Mouse (Mus musculus): Measurements from ENCODE around the gene 4930486L24Rik. TPM values are rescaled to one million over a fixed set of nuclear protein-coding genes. Genes with fewer than 3 reads are reported as not detected.
"Not testable (repeated sequence)": the region's sequence is repeated elsewhere in the genome, so short reads cannot be mapped to it uniquely, and the experiment has no call there.

4930486L24Rik gene
- not detected in 2 replicates for polyA plus RNA-seq (2012; rRNA removed)

GRCm38 (mm10) chr13:60864281-60864680 lies at the start of gene 4930486L24Rik:
Gene 4930486L24Rik, minus strand, starts transcription at chr13:60864475.
- no peak for DNase-seq (ENCODE audit: low read depth, low spot score)
- 69% methylated on average over 1 of the region's 1 CpGs for WGBS

- not testable (repeated sequence) for DNase-seq (ENCODE audit: low read depth, low spot score)
- 81% methylated on average over 2 of the region's 2 CpGs for WGBS
Measured at GRCm38 (mm10) chr13:60904780-60905179, 40.5 kb upstream of the 4930486L24Rik start, which contains the start of gene Tpbpb. Gene Tpbpb, minus strand, starts transcription at chr13:60904880.

- no peak for DNase-seq (ENCODE audit: low read depth, low spot score)
- 63% methylated on average over 3 of the region's 3 CpGs for WGBS
Measured at GRCm38 (mm10) chr13:60897328-60897727, 33.1 kb upstream of the 4930486L24Rik start, which contains the start of gene Ctla2b. Gene Ctla2b, minus strand, starts transcription at chr13:60897447.

- WGBS: 82% methylated on average over 8 of the region's 8 CpGs
- not testable (repeated sequence) for DNase-seq (ENCODE audit: low read depth, low spot score)
Measured at GRCm38 (mm10) chr13:60896794-60897193, 32.5 kb upstream of the 4930486L24Rik start, which contains the start of gene Gm49392. Gene Gm49392, minus strand, starts transcription at chr13:60896894.

GRCm38 (mm10) chr13:60895406-60896160 lies 31.3 kb upstream of the 4930486L24Rik start:
- DNase-seq (ENCODE audit: low read depth, low spot score): no peak

- DNase-seq (ENCODE audit: low read depth, low spot score): no peak
- WGBS: 79% methylated on average over 1 of the region's 1 CpGs
Measured at GRCm38 (mm10) chr13:60892301-60892700, 28.0 kb upstream of the 4930486L24Rik start.

GRCm38 (mm10) chr13:60848241-60849120 lies 15.8 kb downstream of the 4930486L24Rik start:
- DNase-seq (ENCODE audit: low read depth, low spot score): no peak
- WGBS: 72% methylated on average over 4 of the region's 4 CpGs

- DNase-seq (ENCODE audit: low read depth, low spot score): no peak
- 81% methylated on average over 8 of the region's 8 CpGs for WGBS
Measured at GRCm38 (mm10) chr13:60843153-60843552, 21.1 kb downstream of the 4930486L24Rik start.

GRCm38 (mm10) chr13:60842703-60843102 lies 21.6 kb downstream of the 4930486L24Rik start:
- 78% methylated on average over 6 of the region's 6 CpGs for WGBS

GRCm38 (mm10) chr13:60839353-60839902 lies 24.8 kb downstream of the 4930486L24Rik start:
- 51% methylated on average over 2 of the region's 2 CpGs for WGBS
- no peak for DNase-seq (ENCODE audit: low read depth, low spot score)

More at GRCm38 (mm10) chr13:60842703-60843102, 21.6 kb downstream of the 4930486L24Rik start:
- no peak for DNase-seq (ENCODE audit: low read depth, low spot score)

GRCm38 (mm10) chr13:60826052-60826451 lies 38.2 kb downstream of the 4930486L24Rik start:
- no peak for DNase-seq (ENCODE audit: low read depth, low spot score)
- 57% methylated on average over 3 of the region's 3 CpGs for WGBS

GRCm38 (mm10) chr13:60820486-60821175 lies 43.6 kb downstream of the 4930486L24Rik start:
- WGBS: 40% methylated on average over 3 of the region's 3 CpGs
- no peak for DNase-seq (ENCODE audit: low read depth, low spot score)

GRCm38 (mm10) chr13:60819469-60819868 lies 44.8 kb downstream of the 4930486L24Rik start:
- 14% methylated on average over 7 of the region's 7 CpGs for WGBS
- no peak for DNase-seq (ENCODE audit: low read depth, low spot score)

- no peak for DNase-seq (ENCODE audit: low read depth, low spot score)
- 24% methylated on average over 1 of the region's 1 CpGs for WGBS
Measured at GRCm38 (mm10) chr13:60813722-60814121, 50.6 kb downstream of the 4930486L24Rik start.

- DNase-seq (ENCODE audit: low read depth, low spot score): no peak
- WGBS: 48% methylated on average over 6 of the region's 6 CpGs
Measured at GRCm38 (mm10) chr13:60812768-60813167, 51.5 kb downstream of the 4930486L24Rik start.

GRCm38 (mm10) chr13:60809690-60810089 lies 54.6 kb downstream of the 4930486L24Rik start:
- WGBS: 46% methylated on average over 2 of the region's 2 CpGs
- DNase-seq (ENCODE audit: low read depth, low spot score): no peak

- WGBS: 58% methylated on average over 1 of the region's 1 CpGs
- DNase-seq (ENCODE audit: low read depth, low spot score): no peak
Measured at GRCm38 (mm10) chr13:60802749-60803148, 61.5 kb downstream of the 4930486L24Rik start, which contains the start of gene Ctsll3. Gene Ctsll3, minus strand, starts transcription at chr13:60802849.

Measured in large intestine, adult 2 months (tissue).